In genomic region chr15:79559649-79560048, GRCm38 (mm10) we compare ENCODE assay signal across 35 mouse cellular contexts. TPM values are rescaled to one million over a fixed set of nuclear protein-coding genes. Genes with fewer than 3 reads are reported as not detected.
"Had no signal": no experiment of that assay in that cellular context is flagged by ENCODE, and none has a peak within 500 bp of the region (broad histone marks: within the 10 kb centered on the region; RNA-seq: fewer than 3 reads in every experiment).

No protein-coding gene starts in this region.

- H3K4me1 ChIP-seq: embryonic facial prominence, embryonic 10.5 days; embryonic facial prominence, embryonic 12.5 days; embryonic facial prominence, embryonic 13.5 days; embryonic facial prominence, embryonic 15.5 days; forebrain, embryonic 10.5 days; forebrain, embryonic 12.5 days; forebrain, embryonic 13.5 days had no signal

- H3K4me3 ChIP-seq: embryonic facial prominence, embryonic 10.5 days; embryonic facial prominence, embryonic 12.5 days; embryonic facial prominence, embryonic 13.5 days; embryonic facial prominence, embryonic 15.5 days; erythroblast, embryonic 14.5 days; forebrain, embryonic 10.5 days; forebrain, embryonic 12.5 days; forebrain, embryonic 13.5 days; gastrocnemius, adult 2 months; heart, adult 2 months; heart, embryonic 10.5 days had no signal

- H3K4me2 ChIP-seq: embryonic facial prominence, embryonic 12.5 days; embryonic facial prominence, embryonic 13.5 days; embryonic facial prominence, embryonic 15.5 days; forebrain, embryonic 12.5 days; forebrain, embryonic 13.5 days; heart, embryonic 11.5 days had no signal

- H3K9me3 ChIP-seq: embryonic facial prominence, embryonic 10.5 days; embryonic facial prominence, embryonic 12.5 days; embryonic facial prominence, embryonic 13.5 days; embryonic facial prominence, embryonic 15.5 days; forebrain, embryonic 10.5 days; forebrain, embryonic 12.5 days; forebrain, embryonic 13.5 days; heart, embryonic 10.5 days had no signal

- H3K27ac ChIP-seq: embryonic facial prominence, embryonic 10.5 days; embryonic facial prominence, embryonic 12.5 days; embryonic facial prominence, embryonic 13.5 days; embryonic facial prominence, embryonic 15.5 days; forebrain, embryonic 10.5 days; forebrain, embryonic 12.5 days; forebrain, embryonic 13.5 days; gastrocnemius, adult 2 months; heart, adult 2 months; heart, embryonic 10.5 days had no signal

- H3K9ac ChIP-seq: embryonic facial prominence, embryonic 12.5 days; embryonic facial prominence, embryonic 13.5 days; embryonic facial prominence, embryonic 15.5 days; forebrain, embryonic 12.5 days; forebrain, embryonic 13.5 days had no signal

- ATAC-seq: forebrain, embryonic 13.5 days; forebrain, embryonic 14.5 days; forebrain, embryonic 16.5 days had no signal

- DNase-seq: cerebellum, adult 2 months; cerebellum, adult 8-10 months; cerebellum, adult 9-10 months; cerebellum, adult 9-11 months; cerebellum, postnatal 10 days; cerebellum, postnatal 14 days; cerebellum, postnatal 25 days; cerebellum, postnatal 36 days; embryo, embryonic 11 days; gastrocnemius, adult 2 months; gastrocnemius, postnatal 10 days; gastrocnemius, postnatal 14 days; gastrocnemius, postnatal 25 days; gastrocnemius, postnatal 36 days; heart, adult 18-20 months; heart, adult 2 months had no signal

- H3K27me3 ChIP-seq: embryonic facial prominence, embryonic 12.5 days; embryonic facial prominence, embryonic 13.5 days; embryonic facial prominence, embryonic 15.5 days; forebrain, embryonic 12.5 days; forebrain, embryonic 13.5 days had no signal

- H3K36me3 ChIP-seq: embryonic facial prominence, embryonic 10.5 days; embryonic facial prominence, embryonic 12.5 days; embryonic facial prominence, embryonic 13.5 days; embryonic facial prominence, embryonic 15.5 days; forebrain, embryonic 10.5 days; forebrain, embryonic 12.5 days; heart, embryonic 10.5 days had no signal

RNA-seq across cellular contexts. Expression of gene Kdelr3, which starts 43.4 kb away (rescaled TPM):
- total RNA-seq: common myeloid progenitor, adult 5-6 weeks; granulocyte monocyte progenitor cell, adult 5-6 weeks had no signal
- polyA plus RNA-seq: erythroblast, embryonic 14.5 days had no signal

RNA-seq across cellular contexts. Expression of gene Dmc1, which starts 45.3 kb away (rescaled TPM):
- total RNA-seq: gastrocnemius, adult 18-20 months; gastrocnemius, adult 2 months; gastrocnemius, adult 8-10 months; gastrocnemius, postnatal 25 days; gastrocnemius, postnatal 36 days; heart, adult 18-20 months; heart, adult 2 months had no signal
- polyA plus RNA-seq: erythroblast, embryonic 14.5 days had no signal

RNA-seq across cellular contexts. Expression of gene Kcnj4, which starts 54.6 kb away (rescaled TPM):
- total RNA-seq: common myeloid progenitor, adult 5-6 weeks; gastrocnemius, adult 18-20 months; gastrocnemius, postnatal 25 days; gastrocnemius, postnatal 36 days; granulocyte monocyte progenitor cell, adult 5-6 weeks had no signal
- polyA plus RNA-seq: embryonic facial prominence, embryonic 10.5 days; embryonic facial prominence, embryonic 11.5 days; embryonic facial prominence, embryonic 12.5 days; embryonic facial prominence, embryonic 13.5 days; erythroblast, embryonic 14.5 days; forebrain, embryonic 10.5 days; forebrain, embryonic 11.5 days; forebrain, embryonic 12.5 days; forebrain, embryonic 13.5 days; gonadal fat pad, adult 2 months; heart, embryonic 11.5 days had no signal
